Mouse (Mus musculus) forebrain, embryonic 10.5 days (tissue): ENCODE data around the gene Sv2a. TPM values are rescaled to one million over a fixed set of nuclear protein-coding genes. Genes with fewer than 3 reads are reported as not detected.
A peak's percentile ranks its signal among the peaks of the same experiment; 100 is the strongest.

ENCODE experiments used
- DNase-seq: peaks from one replicate; pipeline ENCODE4 v3.0.0-alpha.2; 2017; ENCODE audit warnings: low spot score; ENCODE audit errors: extremely low spot score
- H3K27ac ChIP-seq: fragments of 300-500 bp; sonication (generic); 2 replicates; pipeline ENCODE4 v1.5.1; 2016; ENCODE audit warnings: mild to moderate bottlenecking
- H3K27me3 ChIP-seq: fragments of 300-500 bp; sonication (generic); 2 replicates; pipeline ENCODE4 v1.6.1; 2016; ENCODE audit warnings: mild to moderate bottlenecking; ENCODE audit not compliant: poor library complexity, severe bottlenecking
- H3K36me3 ChIP-seq: fragments of 300-500 bp; sonication (generic); replicated peaks from 2 replicates; pipeline ENCODE4 v1.6.1; 2016; ENCODE audit warnings: mild to moderate bottlenecking, moderate library complexity
- H3K4me1 ChIP-seq: fragments of 300-500 bp; sonication (generic); 2 replicates; pipeline ENCODE4 v1.6.1; 2016
- H3K4me3 ChIP-seq: fragments of 300-500 bp; sonication (generic); 2 replicates; pipeline ENCODE4 v1.5.1; 2016; ENCODE audit warnings: mild to moderate bottlenecking, moderate library complexity
- H3K9me3 ChIP-seq: fragments of 300-500 bp; sonication (generic); 2 replicates; pipeline ENCODE4 v1.6.1; 2016; ENCODE audit warnings: mild to moderate bottlenecking, moderate library complexity
- WGBS: fragments of 180-500 bp; shearing (Covaris S2); methylation state at CpG from one replicate; pipeline ENCODE4 v1.1.7; 2016; 5-methylcytosine and 5-hydroxymethylcytosine counted together
- polyA plus RNA-seq: library from polyadenylated mRNA; unstranded; fragments of >200 nt; fragmentation: Nextera tagmentation; extraction: Ambion mirVana; gene quantifications from 2 replicates; pipeline ENCODE4 v1.2.1, GENCODE M21; 2016

Gene Sv2a
- 2.1 and 3.5 TPM in 2 replicates for polyA plus RNA-seq

DNA sequence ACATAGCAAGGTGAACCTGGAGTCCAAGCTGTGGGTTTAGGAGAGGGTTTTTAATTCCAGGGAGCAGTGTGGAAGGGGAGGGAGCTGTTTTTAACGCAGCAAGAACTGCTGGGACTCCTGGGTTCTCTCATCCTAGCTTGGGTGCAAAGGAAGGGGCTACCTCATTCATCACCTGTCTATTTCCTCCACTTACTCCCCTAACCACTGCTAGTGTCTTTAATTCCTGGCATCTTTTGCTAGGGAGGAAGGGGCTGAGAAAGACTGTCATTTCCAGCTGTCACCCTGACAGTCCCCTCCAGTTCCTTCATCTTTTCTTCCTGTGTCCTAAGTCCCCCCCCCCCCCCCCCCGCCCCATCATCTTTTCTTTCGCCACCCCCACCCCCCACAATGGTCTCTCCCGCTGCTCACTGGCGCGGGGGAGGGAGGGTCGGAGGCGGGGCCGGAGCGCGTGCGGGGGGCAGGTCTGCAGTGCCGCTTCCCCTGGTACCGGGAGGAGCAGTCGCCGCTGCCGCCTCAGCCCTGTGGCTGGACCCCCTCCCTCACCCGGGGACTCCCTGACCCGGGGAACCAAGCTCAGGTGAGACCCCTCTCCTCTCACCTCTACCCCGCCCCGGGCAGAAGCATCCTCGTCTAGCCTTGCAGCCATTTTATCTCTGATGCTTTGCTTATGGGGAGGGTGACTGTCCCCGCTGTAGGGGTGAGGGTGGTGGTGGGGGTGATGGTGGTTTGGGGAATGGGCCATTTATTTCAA lies at the start of gene Sv2a:
Gene Sv2a, plus strand, starts transcription at position 425 of the 751 bp plus-strand sequence.
- peak within 1 kb of the TSS; percentile 78 for H3K27ac ChIP-seq
- H3K27me3 ChIP-seq: no peaks in the 10 kb centered on the region
- peak within 1 kb of the TSS; percentile 62 for H3K4me3 ChIP-seq
- no peak for DNase-seq
- H3K9me3 ChIP-seq: no peaks in the 10 kb centered on the region
- WGBS: 3% methylated on average over 15 of the region's 23 CpGs
- peaks cover 34% of the 10 kb centered on the region for H3K36me3 ChIP-seq
- H3K4me1 ChIP-seq: peaks cover 39% of the 10 kb centered on the region

- Histone ChIP-seq H3K27ac (no peak overlapping the region), H3K36me3 (peaks cover 11% of the 10 kb centered on the region), H3K4me3 (no peak overlapping the region), H3K9me3 (no peaks in the 10 kb centered on the region), H3K27me3 (no peaks in the 10 kb centered on the region), H3K4me1 (peaks cover 13% of the 10 kb centered on the region)
- DNase-seq: no peak
- WGBS: 87% methylated on average over 3 of the region's 3 CpGs
Observed at GRCm38 (mm10) chr3:96132478-96132877, 48.5 kb upstream of the Sv2a start.

DNA sequence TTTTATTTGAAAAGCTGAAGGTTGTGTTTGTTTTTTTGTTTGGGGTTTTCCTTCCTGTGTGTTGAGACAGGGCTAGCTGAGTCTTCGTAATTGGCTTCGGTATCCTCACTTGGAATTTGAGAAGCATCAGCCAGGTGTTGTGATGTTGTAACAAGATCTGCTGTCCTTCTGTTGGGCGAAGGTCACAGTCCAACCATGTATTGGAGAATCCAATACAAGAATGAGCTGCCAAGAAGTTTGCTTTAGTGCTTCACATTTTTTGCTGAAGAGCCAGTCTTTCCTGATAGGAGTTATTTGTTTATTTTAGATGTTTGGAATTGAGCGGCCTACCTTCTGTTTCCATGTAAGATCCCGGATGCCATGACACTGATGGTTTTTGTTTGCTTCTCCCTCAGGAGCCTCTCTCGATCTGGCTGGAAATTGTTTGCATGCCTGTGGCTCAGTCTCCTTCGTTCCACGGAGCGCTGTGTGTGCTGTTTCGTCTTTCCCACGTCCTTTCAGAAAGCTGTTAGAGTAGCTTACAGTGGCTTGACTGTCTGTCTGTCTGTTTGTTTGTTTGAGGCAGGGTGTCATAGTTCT lies 47.5 kb upstream of the Sv2a start:
- Histone ChIP-seq H3K9me3 (no peaks in the 10 kb centered on the region), H3K27me3 (no peaks in the 10 kb centered on the region), H3K27ac (no peak overlapping the region), H3K36me3 (peaks cover 18% of the 10 kb centered on the region), H3K4me1 (peaks cover 13% of the 10 kb centered on the region), H3K4me3 (no peak overlapping the region)
- WGBS: 75% methylated on average over 11 of the region's 11 CpGs
- no peak for DNase-seq

DNA sequence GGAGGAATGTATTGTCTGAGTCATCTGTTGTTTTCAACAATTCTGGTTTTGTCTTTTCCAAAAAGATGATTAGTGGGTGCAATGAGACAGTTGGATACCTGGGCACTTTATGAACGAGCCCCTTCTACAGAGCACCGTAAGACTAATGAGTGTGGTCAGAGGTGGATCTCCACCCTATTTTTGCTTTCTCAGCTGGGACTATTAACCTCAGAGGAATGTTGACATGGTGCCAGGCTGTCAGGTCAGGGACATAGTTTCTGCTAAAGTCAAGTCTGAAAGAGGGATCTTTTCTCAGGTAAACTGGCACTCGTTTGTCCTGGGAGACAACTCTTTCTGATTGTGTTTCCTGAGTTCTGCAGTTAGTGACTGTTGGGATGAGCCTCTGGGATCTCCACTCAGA lies 45.9 kb upstream of the Sv2a start:
- Histone ChIP-seq H3K27me3 (no peaks in the 10 kb centered on the region), H3K4me1 (peaks cover 13% of the 10 kb centered on the region), H3K4me3 (no peak overlapping the region), H3K9me3 (no peaks in the 10 kb centered on the region), H3K36me3 (peaks cover 23% of the 10 kb centered on the region), H3K27ac (no peak overlapping the region)
- no peak for DNase-seq
- 90% methylated on average over 3 of the region's 3 CpGs for WGBS

- Histone ChIP-seq H3K36me3 (peaks cover 62% of the 10 kb centered on the region), H3K4me3 (no peak overlapping the region), H3K27ac (no peak overlapping the region), H3K4me1 (no peaks in the 10 kb centered on the region), H3K27me3 (no peaks in the 10 kb centered on the region), H3K9me3 (no peaks in the 10 kb centered on the region)
- no peak for DNase-seq
- 27% methylated on average over 5 of the region's 5 CpGs for WGBS
Observed at GRCm38 (mm10) chr3:96147950-96148349, 33.0 kb upstream of the Sv2a start.

DNA sequence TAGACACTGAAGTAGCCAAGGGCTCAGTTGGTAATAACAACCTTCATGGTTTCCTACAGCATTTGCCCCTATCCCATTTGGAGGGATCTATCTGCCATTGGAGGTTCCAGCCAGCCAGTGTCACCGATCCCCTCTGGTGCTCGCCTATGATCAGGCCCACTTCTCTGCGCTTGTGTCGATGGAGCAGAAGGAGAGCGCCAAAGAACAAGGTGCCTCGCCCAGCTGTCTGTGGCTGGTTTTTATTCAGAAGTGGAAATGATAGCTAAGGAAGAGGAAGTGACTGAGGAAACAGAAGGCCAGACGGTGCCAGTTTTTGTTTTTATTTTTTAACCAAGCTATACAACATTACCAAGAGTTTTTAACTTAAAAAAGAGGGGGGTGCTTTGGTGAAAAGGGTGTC lies 29.1 kb upstream of the Sv2a start:
- Histone ChIP-seq H3K27me3 (no peaks in the 10 kb centered on the region), H3K36me3 (peaks cover 68% of the 10 kb centered on the region), H3K4me1 (no peaks in the 10 kb centered on the region), H3K27ac (no peak overlapping the region), H3K4me3 (no peak overlapping the region), H3K9me3 (no peaks in the 10 kb centered on the region)
- WGBS: 89% methylated on average over 7 of the region's 7 CpGs
- no peak for DNase-seq

- no peak overlapping the region for H3K27ac ChIP-seq
- no peaks in the 10 kb centered on the region for H3K4me1 ChIP-seq
- no peak for DNase-seq
- H3K4me3 ChIP-seq: no peak overlapping the region
- WGBS: 92% methylated on average over 5 of the region's 5 CpGs
- peaks cover 65% of the 10 kb centered on the region for H3K36me3 ChIP-seq
- no peaks in the 10 kb centered on the region for H3K9me3 ChIP-seq
- no peaks in the 10 kb centered on the region for H3K27me3 ChIP-seq
Observed at GRCm38 (mm10) chr3:96152611-96153010, 28.3 kb upstream of the Sv2a start.

DNA sequence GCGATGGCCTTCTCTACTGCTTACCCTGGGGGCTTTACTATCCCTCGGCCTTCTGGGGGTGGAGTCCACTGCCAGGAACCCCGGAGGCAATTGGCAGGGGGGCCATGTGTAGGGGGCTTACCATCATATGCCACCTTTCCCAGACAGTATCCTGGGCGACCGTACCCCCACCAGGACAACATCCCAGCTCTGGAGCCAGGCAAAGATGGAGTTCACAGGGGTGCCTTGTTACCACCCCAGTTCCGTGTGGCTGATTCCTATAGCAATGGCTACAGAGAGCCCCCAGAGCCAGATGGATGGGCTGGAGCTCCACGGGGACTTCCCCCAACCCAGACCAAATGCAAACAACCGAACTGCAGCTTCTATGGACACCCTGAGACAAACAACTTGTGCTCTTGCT lies 25.4 kb upstream of the Sv2a start:
- no peak for DNase-seq
- Histone ChIP-seq H3K4me3 (no peak overlapping the region), H3K27ac (no peak overlapping the region), H3K4me1 (peaks cover 7% of the 10 kb centered on the region), H3K9me3 (no peaks in the 10 kb centered on the region), H3K27me3 (no peaks in the 10 kb centered on the region), H3K36me3 (peaks cover 57% of the 10 kb centered on the region)
- 90% methylated on average over 8 of the region's 8 CpGs for WGBS

- 87% methylated on average over 4 of the region's 4 CpGs for WGBS
- H3K4me1 ChIP-seq: peaks cover 28% of the 10 kb centered on the region
Observed at GRCm38 (mm10) chr3:96159820-96160219, 21.1 kb upstream of the Sv2a start.

GRCm38 (mm10) chr3:96160222-96160802 lies 20.6 kb upstream of the Sv2a start:
- peaks cover 20% of the 10 kb centered on the region; the same call in 1 of the 2 replicates for H3K27me3 ChIP-seq
- 59% methylated on average over 4 of the region's 4 CpGs for WGBS
- peak overlapping the region; percentile 80 for H3K27ac ChIP-seq
- DNase-seq: no peak
- peaks cover 9% of the 10 kb centered on the region for H3K36me3 ChIP-seq
- H3K4me1 ChIP-seq: peaks cover 28% of the 10 kb centered on the region
- H3K9me3 ChIP-seq: no peaks in the 10 kb centered on the region
- H3K4me3 ChIP-seq: peak overlapping the region; percentile 55

More at GRCm38 (mm10) chr3:96159820-96160219, 21.1 kb upstream of the Sv2a start:
- Histone ChIP-seq H3K4me3 (no peak overlapping the region), H3K27ac (no peak overlapping the region), H3K27me3 (peaks cover 20% of the 10 kb centered on the region; the same call in 1 of the 2 replicates), H3K9me3 (no peaks in the 10 kb centered on the region), H3K36me3 (peaks cover 14% of the 10 kb centered on the region)
- no peak for DNase-seq

GRCm38 (mm10) chr3:96160803-96161516 lies 20.0 kb upstream of the Sv2a start:
- H3K36me3 ChIP-seq: peaks cover 3% of the 10 kb centered on the region
- peak; percentile 35 for DNase-seq
- H3K27me3 ChIP-seq: peaks cover 20% of the 10 kb centered on the region; the same call in 1 of the 2 replicates
- no peaks in the 10 kb centered on the region for H3K9me3 ChIP-seq
- 3% methylated on average over 12 of the region's 12 CpGs for WGBS
- peaks cover 28% of the 10 kb centered on the region for H3K4me1 ChIP-seq
- H3K4me3 ChIP-seq: peak overlapping the region; percentile 55
- H3K27ac ChIP-seq: peak overlapping the region; percentile 80
